Comparison of ENCODE assay signal across 23 mouse cellular contexts in genomic region chr14:52061798-52062197, GRCm38 (mm10). TPM values are rescaled to one million over a fixed set of nuclear protein-coding genes. Genes with fewer than 3 reads are reported as not detected.
"Had no signal": no experiment of that assay in that cellular context is flagged by ENCODE, and none has a peak within 500 bp of the region (broad histone marks: within the 10 kb centered on the region; RNA-seq: fewer than 3 reads in every experiment).

No protein-coding gene starts in this region.

- H3K4me2 ChIP-seq: limb, embryonic 12.5 days; neural tube, embryonic 13.5 days had no signal

- ATAC-seq: midbrain, embryonic 16.5 days had no signal

- H3K9ac ChIP-seq: limb, embryonic 12.5 days; liver, embryonic 14.5 days; neural tube, embryonic 13.5 days had no signal

- H3K27ac ChIP-seq: kidney, postnatal 0 days; limb, embryonic 12.5 days; liver, embryonic 14.5 days; midbrain, embryonic 10.5 days; neural tube, embryonic 13.5 days had no signal

- H3K9me3 ChIP-seq: limb, embryonic 12.5 days; midbrain, embryonic 10.5 days; neural tube, embryonic 13.5 days had no signal

- H3K4me1 ChIP-seq: limb, embryonic 12.5 days; midbrain, embryonic 10.5 days; neural tube, embryonic 13.5 days had no signal

- H3K27me3 ChIP-seq: limb, embryonic 12.5 days; neural tube, embryonic 13.5 days had no signal

- H3K4me3 ChIP-seq: limb, embryonic 12.5 days; midbrain, embryonic 10.5 days; neural tube, embryonic 13.5 days had no signal

- DNase-seq: kidney, postnatal 36 days; layer of hippocampus, adult 9-11 months; layer of hippocampus, postnatal 36 days; lung, adult 2 months; lung, postnatal 10 days; lung, postnatal 4 days; retina, postnatal 1 day; right cerebral cortex, postnatal 4 days; spleen, adult 18-20 months; thymus, adult 18-20 months; thymus, postnatal 14 days had no signal

- H3K36me3 ChIP-seq: limb, embryonic 12.5 days; midbrain, embryonic 10.5 days; neural tube, embryonic 13.5 days had no signal

RNA-seq across cellular contexts. Expression of gene Olfr221, which starts 19.5 kb away (rescaled TPM):
- total RNA-seq: layer of hippocampus, adult 18-20 months; layer of hippocampus, postnatal 36 days; left cerebral cortex, postnatal 36 days; liver, adult 2 months; megakaryocyte, adult 5-6 weeks had no signal
- polyA plus RNA-seq: kidney, postnatal 0 days; limb, embryonic 12.5 days; liver, adult 2 months; liver, embryonic 14.5 days; lung, adult 2 months; midbrain, embryonic 10.5 days; midbrain, embryonic 16.5 days; neural tube, embryonic 13.5 days; stomach, embryonic 14.5 days; urinary bladder, adult 2 months had no signal

RNA-seq across cellular contexts. Expression of gene Tmem253, which starts 46.3 kb away (rescaled TPM):
- total RNA-seq: liver, adult 2 months; megakaryocyte, adult 5-6 weeks had no signal
- polyA plus RNA-seq: neural tube, embryonic 13.5 days had no signal
